Mouse (Mus musculus) bone marrow macrophage, adult 2 months (primary cell): Measurements from ENCODE around the gene Tbl1x.

ENCODE experiments used
- CTCF ChIP-seq: IDR thresholded peaks from 2 replicates; pipeline ENCODE4 v1.5.1; 2012; ENCODE audit warnings: low read depth, mild to moderate bottlenecking, low read length, moderate library complexity
- POLR2A ChIP-seq: IDR thresholded peaks from 2 replicates; pipeline ENCODE4 v1.6.1; 2012; ENCODE audit warnings: mild to moderate bottlenecking, low read depth, low read length, borderline replicate concordance

- TF ChIP-seq CTCF, result no peak
- TF ChIP-seq POLR2A, result no peak
These were observed 125.7 kb downstream of the Tbl1x start for GRCm38 (mm10) chrX:77636499-77636898.
